In genomic region chr17:66503466-66503865, GRCm38 (mm10) we compare ENCODE assay signal across 20 mouse cellular contexts. TPM values are rescaled to one million over a fixed set of nuclear protein-coding genes. Genes with fewer than 3 reads are reported as not detected.
DNase-seq lines count a peak whose midpoint lies in the region; ATAC-seq and TF ChIP-seq lines count a peak whose summit lies in the region.
"Had no signal": no experiment of that assay in that cellular context is flagged by ENCODE, and none has a peak within 500 bp of the region (broad histone marks: within the 10 kb centered on the region; RNA-seq: fewer than 3 reads in every experiment).

No protein-coding gene starts in this region.

- no peak for ATAC-seq in forebrain, postnatal 0 days
- no peak for ATAC-seq in forebrain, embryonic 11.5 days (replicated peaks; ENCODE audit: low FRiP score)
- peak; percentile 47; the same call in 1 of the 2 replicates for ATAC-seq in hindbrain, postnatal 0 days
- no peak for ATAC-seq in hindbrain, embryonic 13.5 days (ENCODE audit: low FRiP score)
- ATAC-seq in midbrain, embryonic 16.5 days, result no peak
- ATAC-seq: inflammation-experienced regulatory T-cells, adult 6 months had no signal

- no peaks in the 10 kb centered on the region for H3K9me3 ChIP-seq in forebrain, postnatal 0 days (ENCODE audit: low read length)
- H3K9me3 ChIP-seq in forebrain, embryonic 11.5 days (ENCODE audit: control insufficient read depth, low read length), result no peaks in the 10 kb centered on the region
- H3K9me3 ChIP-seq in hindbrain, postnatal 0 days (ENCODE audit: low read length), result no peaks in the 10 kb centered on the region
- H3K9me3 ChIP-seq in hindbrain, embryonic 13.5 days, result no peaks in the 10 kb centered on the region
- H3K9me3 ChIP-seq in midbrain, embryonic 16.5 days (replicated peaks; ENCODE audit: control insufficient read depth, low read length, poor library complexity, severe bottlenecking), result no peaks in the 10 kb centered on the region
- H3K9me3 ChIP-seq: embryonic facial prominence, embryonic 10.5 days; heart, embryonic 15.5 days; kidney, embryonic 15.5 days; limb, embryonic 10.5 days; midbrain, embryonic 12.5 days had no signal

- peak; percentile 21 for DNase-seq in forebrain, postnatal 0 days
- no peak for DNase-seq in forebrain, embryonic 11.5 days (ENCODE audit: low spot score)
- peak; percentile 60 for DNase-seq in hindbrain, postnatal 0 days (ENCODE audit: low spot score)
- peak; percentile 67 for DNase-seq in brain, embryonic 14.5 days (ENCODE audit: low read depth)
- DNase-seq in cerebellum, postnatal 36 days, result peak; percentile 36 to 52
- no peak for DNase-seq in testis, postnatal 10 days (ENCODE audit: low spot score)
- DNase-seq: gastrocnemius, postnatal 10 days; layer of hippocampus, postnatal 36 days; lung, embryonic 14.5 days; retina, postnatal 1 day had no signal

- no peak for TF ChIP-seq POLR2A in brain, embryonic 14.5 days (IDR thresholded peaks at IDR 0.05; ENCODE audit: borderline replicate concordance, extremely low read depth, insufficient read depth, insufficient read length, poor library complexity, severe bottlenecking)

- TF ChIP-seq CTCF in forebrain, postnatal 0 days (IDR thresholded peaks at IDR 0.05; ENCODE audit: low read depth), result no peak
- TF ChIP-seq CTCF in hindbrain, postnatal 0 days (IDR thresholded peaks at IDR 0.05; ENCODE audit: low read depth), result no peak
- no peak for TF ChIP-seq CTCF in brain, embryonic 14.5 days (IDR thresholded peaks at IDR 0.05; ENCODE audit: borderline replicate concordance, extremely low read depth, insufficient read depth, insufficient read length)

- WGBS in forebrain, postnatal 0 days, result 57% methylated on average over 9 of the region's 9 CpGs
- 93% methylated on average over 9 of the region's 9 CpGs for WGBS in forebrain, embryonic 11.5 days
- WGBS in hindbrain, postnatal 0 days, result 54% methylated on average over 9 of the region's 9 CpGs
- WGBS in hindbrain, embryonic 13.5 days, result 83% methylated on average over 9 of the region's 9 CpGs
- WGBS in midbrain, embryonic 16.5 days, result 85% methylated on average over 9 of the region's 9 CpGs

- H3K4me3 ChIP-seq in forebrain, postnatal 0 days (ENCODE audit: low read depth, low read length), result no peak overlapping the region
- H3K4me3 ChIP-seq in forebrain, embryonic 11.5 days (ENCODE audit: low read depth, low read length), result no peak overlapping the region
- H3K4me3 ChIP-seq in hindbrain, postnatal 0 days (ENCODE audit: low read length), result no peak overlapping the region
- H3K4me3 ChIP-seq in hindbrain, embryonic 13.5 days, result no peak overlapping the region
- no peak overlapping the region for H3K4me3 ChIP-seq in midbrain, embryonic 16.5 days (ENCODE audit: low read depth, low read length)
- H3K4me3 ChIP-seq: embryonic facial prominence, embryonic 10.5 days; heart, embryonic 15.5 days; kidney, embryonic 15.5 days; limb, embryonic 10.5 days; midbrain, embryonic 12.5 days had no signal

- no peak overlapping the region for H3K4me2 ChIP-seq in forebrain, postnatal 0 days (ENCODE audit: low read depth)
- no peak overlapping the region for H3K4me2 ChIP-seq in forebrain, embryonic 11.5 days (ENCODE audit: low read depth, low read length, severe bottlenecking)
- H3K4me2 ChIP-seq in hindbrain, postnatal 0 days (ENCODE audit: low read depth, low read length), result no peak overlapping the region
- H3K4me2 ChIP-seq in hindbrain, embryonic 13.5 days, result no peak overlapping the region
- no peak overlapping the region for H3K4me2 ChIP-seq in midbrain, embryonic 16.5 days (ENCODE audit: low read length)
- H3K4me2 ChIP-seq: heart, embryonic 15.5 days; kidney, embryonic 15.5 days; liver, embryonic 11.5 days; lung, embryonic 14.5 days; midbrain, embryonic 12.5 days had no signal

- H3K4me1 ChIP-seq in forebrain, postnatal 0 days (ENCODE audit: insufficient read depth), result no peaks in the 10 kb centered on the region
- no peaks in the 10 kb centered on the region for H3K4me1 ChIP-seq in forebrain, embryonic 11.5 days (replicated peaks; ENCODE audit: control insufficient read depth, insufficient read depth, low read length)
- no peaks in the 10 kb centered on the region; the same call in 1 of the 2 replicates for H3K4me1 ChIP-seq in hindbrain, postnatal 0 days (ENCODE audit: insufficient read depth, low read length)
- peaks cover 9% of the 10 kb centered on the region; the same call in 1 of the 2 replicates for H3K4me1 ChIP-seq in hindbrain, embryonic 13.5 days (replicated peaks)
- no peaks in the 10 kb centered on the region for H3K4me1 ChIP-seq in midbrain, embryonic 16.5 days (ENCODE audit: control insufficient read depth, insufficient read depth, low read length)
- H3K4me1 ChIP-seq: embryonic facial prominence, embryonic 10.5 days; limb, embryonic 10.5 days; midbrain, embryonic 12.5 days had no signal

- H3K27me3 ChIP-seq in forebrain, postnatal 0 days (ENCODE audit: insufficient read depth, low read length), result no peaks in the 10 kb centered on the region
- no peaks in the 10 kb centered on the region for H3K27me3 ChIP-seq in forebrain, embryonic 11.5 days (ENCODE audit: control insufficient read depth, insufficient read depth, low read length)
- H3K27me3 ChIP-seq in hindbrain, postnatal 0 days (ENCODE audit: insufficient read depth, low read length), result no peaks in the 10 kb centered on the region
- H3K27me3 ChIP-seq in hindbrain, embryonic 13.5 days, result no peaks in the 10 kb centered on the region
- no peaks in the 10 kb centered on the region for H3K27me3 ChIP-seq in midbrain, embryonic 16.5 days (ENCODE audit: control insufficient read depth, insufficient read depth, low read depth, low read length)
- H3K27me3 ChIP-seq: heart, embryonic 15.5 days; kidney, embryonic 15.5 days; midbrain, embryonic 12.5 days had no signal

- H3K27ac ChIP-seq in forebrain, postnatal 0 days (ENCODE audit: low read depth, low read length), result no peak overlapping the region
- H3K27ac ChIP-seq in forebrain, embryonic 11.5 days (ENCODE audit: low read depth, low read length), result no peak overlapping the region
- H3K27ac ChIP-seq in hindbrain, postnatal 0 days, result no peak overlapping the region
- H3K27ac ChIP-seq in hindbrain, embryonic 13.5 days, result no peak overlapping the region; the same call in 1 of the 2 replicates
- H3K27ac ChIP-seq in midbrain, embryonic 16.5 days (ENCODE audit: low read length), result no peak overlapping the region
- H3K27ac ChIP-seq: embryonic facial prominence, embryonic 10.5 days; kidney, embryonic 15.5 days; limb, embryonic 10.5 days; macrophage; midbrain, embryonic 12.5 days had no signal

- peaks cover 35% of the 10 kb centered on the region for H3K36me3 ChIP-seq in forebrain, postnatal 0 days (ENCODE audit: insufficient read depth)
- H3K36me3 ChIP-seq in forebrain, embryonic 11.5 days (ENCODE audit: control insufficient read depth, insufficient read depth, low read length), result no peaks in the 10 kb centered on the region; the same call in 1 of the 2 replicates
- peaks cover 34% of the 10 kb centered on the region for H3K36me3 ChIP-seq in hindbrain, postnatal 0 days (ENCODE audit: insufficient read depth, low read length)
- peaks cover 66% of the 10 kb centered on the region for H3K36me3 ChIP-seq in hindbrain, embryonic 13.5 days
- peaks cover 29% of the 10 kb centered on the region for H3K36me3 ChIP-seq in midbrain, embryonic 16.5 days (ENCODE audit: control insufficient read depth, insufficient read depth, low read length)

- H3K9ac ChIP-seq in forebrain, postnatal 0 days, result no peak overlapping the region
- H3K9ac ChIP-seq in forebrain, embryonic 11.5 days (ENCODE audit: low read length), result no peak overlapping the region
- H3K9ac ChIP-seq in hindbrain, postnatal 0 days (replicated peaks; ENCODE audit: low read length), result no peak overlapping the region
- no peak overlapping the region for H3K9ac ChIP-seq in hindbrain, embryonic 13.5 days
- H3K9ac ChIP-seq in midbrain, embryonic 16.5 days (ENCODE audit: low read depth, low read length), result no peak overlapping the region
- H3K9ac ChIP-seq: heart, embryonic 15.5 days; kidney, embryonic 15.5 days; lung, embryonic 14.5 days; midbrain, embryonic 12.5 days had no signal

RNA-seq across cellular contexts. Expression of gene Rab12, which starts 16.1 kb away (rescaled TPM):
- total RNA-seq in forebrain, postnatal 0 days (2014; rRNA removed), result 132 and 148 TPM in 2 replicates
- 86.4 and 94.5 TPM in 2 replicates for polyA plus RNA-seq in forebrain, postnatal 0 days (2015; fragmentation: Nextera tagmentation; extraction: Ambion mirVana)
- 44.6 and 46.2 TPM in 2 replicates for polyA plus RNA-seq in forebrain, embryonic 11.5 days (2014; fragmentation: Nextera tagmentation; extraction: Ambion mirVana)
- total RNA-seq in hindbrain, postnatal 0 days (2014; rRNA removed), result 67.0 and 69.3 TPM in 2 replicates
- 86.6 and 88.6 TPM in 2 replicates for polyA plus RNA-seq in hindbrain, postnatal 0 days (2015; fragmentation: Nextera tagmentation; extraction: Ambion mirVana)
- polyA plus RNA-seq in hindbrain, embryonic 13.5 days (2015; fragmentation: Nextera tagmentation; extraction: Ambion mirVana), result 60.7 and 66.5 TPM in 2 replicates
- polyA plus RNA-seq in brain, embryonic 14.5 days (2012; rRNA removed), result 98.7 and 107 TPM in 2 replicates
- polyA plus RNA-seq in midbrain, embryonic 16.5 days (2015; fragmentation: Nextera tagmentation; extraction: Ambion mirVana), result 76.7 and 80.1 TPM in 2 replicates

RNA-seq across cellular contexts. Expression of gene Mtcl1, which starts 53.9 kb away (rescaled TPM):
- 21.4 and 25.7 TPM in 2 replicates for total RNA-seq in forebrain, postnatal 0 days (2014; rRNA removed)
- 6.7 and 8.5 TPM in 2 replicates for polyA plus RNA-seq in forebrain, postnatal 0 days (2015; fragmentation: Nextera tagmentation; extraction: Ambion mirVana)
- polyA plus RNA-seq in forebrain, embryonic 11.5 days (2014; fragmentation: Nextera tagmentation; extraction: Ambion mirVana), result 40.0 and 47.3 TPM in 2 replicates
- 27.0 and 29.1 TPM in 2 replicates for total RNA-seq in hindbrain, postnatal 0 days (2014; rRNA removed)
- 13.8 and 14.7 TPM in 2 replicates for polyA plus RNA-seq in hindbrain, postnatal 0 days (2015; fragmentation: Nextera tagmentation; extraction: Ambion mirVana)
- 50.9 TPM in 2 replicates for polyA plus RNA-seq in hindbrain, embryonic 13.5 days (2015; fragmentation: Nextera tagmentation; extraction: Ambion mirVana)
- 18.8 and 34.8 TPM in 2 replicates for polyA plus RNA-seq in brain, embryonic 14.5 days (2012; rRNA removed)
- 29.4 and 34.7 TPM in 2 replicates for polyA plus RNA-seq in midbrain, embryonic 16.5 days (2015; fragmentation: Nextera tagmentation; extraction: Ambion mirVana)
- polyA plus RNA-seq: macrophage had no signal

Comparison
In these comparisons a context has a peak if more than half of its experiments do, and no peak if none do; other contexts are left out.
1. DNase-seq: peak in forebrain, postnatal 0 days (single experiment), hindbrain, postnatal 0 days (single experiment), brain, embryonic 14.5 days (single experiment) and cerebellum, postnatal 36 days (2 of 2); none in forebrain, embryonic 11.5 days (single experiment) and testis, postnatal 10 days (single experiment).